Mouse (Mus musculus) urinary bladder, postnatal 10 days (tissue): Measurements from ENCODE around the gene Bend4.

ENCODE experiments used
- DNase-seq: peaks from one replicate; pipeline ENCODE4 v3.0.0; 2022; ENCODE audit warnings: low spot score

Bend4 gene

DNA sequence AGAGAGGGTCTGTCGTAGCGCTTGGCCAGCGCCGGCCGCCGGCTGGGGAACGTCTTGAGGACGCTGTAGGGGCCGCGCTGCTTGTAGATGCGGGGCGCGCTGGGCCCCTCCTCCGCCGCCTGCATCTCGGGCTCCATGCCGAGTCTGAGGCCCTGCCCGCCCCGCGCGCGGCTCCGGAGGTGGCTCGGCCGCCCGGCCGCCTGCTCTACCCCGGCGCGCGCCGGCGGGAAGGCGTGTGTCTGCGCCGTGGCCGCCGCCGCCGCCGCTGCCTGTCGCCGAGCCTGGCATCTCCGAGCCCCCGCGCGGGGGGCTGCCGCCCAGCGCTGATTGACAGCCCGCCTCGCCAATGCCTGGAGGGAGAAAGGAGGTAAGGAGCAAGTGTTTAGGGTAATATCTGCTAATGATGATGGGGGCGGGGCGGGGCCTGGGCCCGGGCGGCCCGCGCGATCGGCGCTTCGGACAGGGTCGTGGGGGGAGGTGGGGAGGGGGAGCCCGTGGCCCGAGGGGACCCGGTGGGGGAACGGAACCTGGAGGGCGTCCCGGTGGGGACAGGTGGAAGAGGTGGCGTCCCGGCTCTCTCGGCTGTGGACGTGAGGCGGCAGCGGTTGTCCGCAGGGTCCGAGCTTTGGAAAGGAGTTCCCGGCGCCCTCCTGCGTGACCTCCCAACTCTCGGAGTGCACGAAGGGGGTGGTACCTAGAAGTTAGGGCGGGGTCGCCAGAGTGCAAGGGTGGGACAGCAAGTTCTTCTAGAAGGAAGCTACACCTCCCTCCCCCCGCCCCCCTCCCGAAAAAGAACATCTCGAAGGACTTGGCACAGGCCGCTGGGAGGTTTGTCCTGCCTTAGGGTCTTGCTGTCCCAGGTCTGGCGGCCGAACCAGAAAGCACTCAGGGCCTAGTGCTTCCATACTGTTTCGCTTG is at the start of gene Bend4:
Gene Bend4, minus strand, starts transcription at position 868 of the 918 bp plus-strand sequence.
- DNase-seq: no peak

DNA sequence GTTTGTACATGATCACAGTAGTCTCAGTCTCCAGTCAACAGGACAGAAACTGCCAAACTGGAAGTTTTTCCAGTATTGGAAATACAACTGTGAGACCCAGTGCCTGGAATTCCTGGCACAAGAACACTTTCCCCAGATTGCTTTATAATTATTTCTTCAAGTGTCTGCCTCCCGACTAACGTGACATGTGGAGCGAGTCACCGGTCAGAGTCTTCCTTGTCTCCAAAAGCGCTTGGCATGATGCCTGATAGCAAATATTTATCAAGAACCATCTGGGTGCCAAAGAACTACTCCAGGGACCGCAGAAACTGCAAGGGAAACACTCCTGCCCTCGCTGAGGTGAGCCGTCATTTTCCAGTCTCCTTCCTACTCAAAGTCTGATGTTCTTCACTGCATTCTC is 45.6 kb upstream of the Bend4 start:
- no peak for DNase-seq

DNA sequence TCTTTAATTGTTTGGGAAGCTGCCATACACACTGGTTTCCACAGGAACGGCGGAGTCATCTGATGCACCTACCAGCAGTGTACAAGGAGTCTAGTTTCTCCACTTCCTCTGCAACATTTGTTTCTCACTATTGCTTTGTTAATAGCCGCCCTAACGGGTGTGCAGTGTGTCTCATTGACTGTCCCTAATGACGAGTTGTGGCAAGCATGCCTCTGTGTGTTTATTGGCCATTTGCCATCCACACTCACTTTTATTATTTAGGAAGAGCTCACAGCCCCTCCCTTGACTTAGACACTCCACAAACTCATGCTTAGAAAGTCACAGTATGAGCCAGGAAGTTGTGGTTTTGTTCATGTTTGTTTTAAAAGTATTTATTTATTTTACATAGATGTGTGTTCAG is 45.0 kb upstream of the Bend4 start:
- DNase-seq: no peak

DNA sequence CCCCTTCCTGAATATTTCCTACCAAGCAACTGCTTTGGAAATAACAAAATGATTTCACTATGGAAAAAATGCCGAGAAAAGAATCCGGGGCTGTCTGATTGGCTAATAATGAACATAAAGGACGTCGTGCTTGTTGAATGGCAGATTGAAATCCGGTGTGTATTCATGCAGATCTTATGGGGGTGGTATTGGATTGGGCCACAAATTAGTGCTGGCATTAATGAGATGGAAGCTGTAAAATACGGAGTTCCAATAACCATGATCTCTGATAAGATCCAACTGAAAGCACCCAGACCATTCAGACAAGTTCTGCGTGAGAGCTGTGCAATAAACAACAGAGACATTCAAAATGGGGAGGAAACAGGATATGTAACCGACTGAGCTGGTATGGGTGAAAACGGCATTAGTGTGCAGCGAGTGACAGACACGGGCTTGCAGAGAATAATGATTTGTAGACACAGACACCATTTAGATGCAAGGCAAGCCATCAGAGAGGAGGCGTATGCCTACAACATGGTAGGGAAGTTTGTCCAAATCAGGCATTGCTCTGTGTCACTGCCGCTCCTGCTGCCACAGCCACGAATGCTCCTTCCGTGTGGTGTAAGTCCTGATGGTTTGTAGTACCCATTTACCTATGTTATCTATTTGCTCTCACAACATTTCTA is 38.9 kb upstream of the Bend4 start:
- no peak for DNase-seq

DNA sequence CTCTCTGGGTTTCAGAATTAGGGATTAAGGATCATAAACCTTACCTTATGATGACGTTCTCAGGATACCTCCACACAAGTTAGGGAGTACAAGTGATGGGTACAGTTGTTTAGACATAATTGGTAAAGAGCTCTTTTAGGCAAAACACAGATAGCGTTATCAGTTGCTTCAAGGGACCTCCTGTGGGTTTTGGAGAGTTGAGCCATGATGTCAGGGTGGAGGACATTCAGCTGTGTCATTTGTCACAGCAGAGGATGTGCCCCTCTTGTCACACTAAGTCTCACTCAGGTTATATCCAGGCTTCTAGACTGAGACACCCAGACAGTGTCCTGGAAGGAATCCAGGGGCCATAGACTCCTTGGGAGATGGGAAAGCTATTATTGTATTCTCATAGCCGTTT is 36.8 kb upstream of the Bend4 start:
- no peak for DNase-seq

DNA sequence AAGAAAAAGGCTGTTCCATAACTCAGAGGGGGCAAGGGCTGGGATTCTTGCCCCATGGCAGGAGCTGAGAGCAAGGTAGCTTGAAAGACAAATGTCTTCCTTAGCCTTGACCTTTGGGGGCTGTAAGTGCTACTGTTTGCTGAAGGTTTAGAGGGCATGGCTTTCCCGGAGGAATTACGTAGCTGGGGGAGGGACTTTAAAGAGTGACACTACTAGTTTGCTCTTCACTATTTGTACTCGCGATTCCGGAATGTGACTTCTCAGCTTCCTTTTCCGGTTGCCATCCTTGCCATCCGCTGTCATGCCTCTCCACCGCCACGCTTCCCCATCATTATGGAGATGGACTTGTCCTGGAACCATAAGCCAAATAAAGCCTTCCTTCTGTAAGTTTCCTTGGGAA is 35.5 kb upstream of the Bend4 start:
- no peak for DNase-seq

DNA sequence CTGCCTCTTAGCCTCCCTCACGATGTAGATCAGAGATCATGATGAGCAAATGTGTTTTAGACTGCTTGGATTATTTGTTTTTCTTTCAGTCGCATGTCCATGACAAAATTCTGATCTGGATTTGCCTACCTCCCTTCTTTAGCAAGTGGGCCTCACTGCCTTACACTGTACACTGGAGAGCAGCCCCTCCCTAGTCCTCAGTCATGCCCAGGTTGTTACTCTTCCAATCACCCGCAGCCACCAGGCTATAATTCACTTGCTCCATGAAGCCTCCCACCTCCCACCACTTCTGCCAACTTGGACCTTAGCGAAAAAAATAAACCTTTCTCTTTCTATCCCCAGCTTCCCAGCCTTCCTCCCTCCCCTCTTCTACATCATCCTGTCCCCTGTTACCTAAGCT is 34.2 kb upstream of the Bend4 start:
- DNase-seq: no peak

DNA sequence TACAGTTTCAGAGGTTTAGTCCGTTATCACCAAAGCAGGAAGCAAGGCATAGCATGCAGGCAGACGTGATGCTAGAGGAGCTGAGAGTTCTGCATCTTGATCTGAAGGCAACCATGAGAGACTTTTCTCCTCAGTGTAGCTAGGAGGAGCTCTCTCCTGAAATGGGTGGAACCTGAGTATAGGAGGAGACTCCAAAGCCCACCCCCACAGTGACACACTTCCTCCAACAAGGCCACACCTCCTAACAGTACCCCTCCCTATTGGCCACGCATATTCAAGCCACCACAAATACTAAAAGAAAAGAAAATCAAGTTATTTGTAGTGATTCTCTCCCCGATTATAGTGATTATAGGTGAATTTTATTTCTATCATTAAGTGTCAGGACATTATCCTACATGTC is 28.7 kb upstream of the Bend4 start:
- no peak for DNase-seq

DNA sequence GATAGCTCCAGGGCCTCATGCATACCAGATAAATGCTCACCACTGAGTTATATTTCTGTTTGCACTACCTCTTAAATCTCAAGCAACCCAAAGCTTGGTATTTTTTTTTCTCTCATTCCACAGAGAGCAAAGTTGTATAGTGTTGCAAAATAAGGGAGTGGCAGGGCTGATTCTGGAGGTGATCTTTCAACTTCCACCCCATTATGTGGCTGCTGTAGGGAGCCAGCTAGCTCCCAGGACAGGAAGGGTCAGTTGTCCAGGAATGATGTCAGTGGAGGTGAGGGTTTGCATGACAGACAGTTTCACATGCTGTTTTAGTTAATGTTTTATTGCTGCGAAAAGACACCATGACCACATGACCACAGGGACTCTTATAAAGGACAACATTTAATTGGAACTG is 26.2 kb upstream of the Bend4 start:
- DNase-seq: no peak

DNA sequence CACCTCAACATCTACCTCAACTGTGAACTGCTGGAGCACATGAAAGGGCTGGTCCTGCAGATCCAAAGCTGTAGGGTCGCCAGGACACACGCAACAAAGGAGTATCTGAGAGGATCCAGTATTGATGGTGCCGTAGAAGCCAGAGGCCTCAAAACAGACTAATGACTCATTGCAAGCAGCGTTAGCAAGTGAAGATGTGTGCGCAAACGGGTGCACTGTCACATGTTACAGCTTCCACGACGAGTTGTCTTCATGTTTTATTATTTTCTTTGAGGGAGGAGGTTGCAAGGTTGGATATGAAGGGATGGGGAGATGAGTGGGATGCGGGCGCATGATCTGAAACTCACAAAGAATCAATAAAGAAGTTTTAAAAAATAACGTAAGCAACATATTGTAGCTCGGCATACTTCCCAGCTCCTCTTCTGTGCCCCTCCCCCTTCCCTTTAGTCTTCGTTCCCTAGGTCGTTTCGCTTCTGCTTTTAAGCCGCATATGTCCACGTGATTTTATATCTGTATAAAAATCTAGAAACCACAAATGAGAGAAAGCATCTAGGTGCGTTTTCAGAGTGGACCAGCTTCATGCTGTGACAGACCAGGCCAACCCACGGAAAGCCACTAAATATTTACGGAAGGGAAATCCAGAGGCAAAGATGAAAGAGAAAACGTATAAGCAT is 22.0 kb upstream of the Bend4 start:
- no peak for DNase-seq

DNA sequence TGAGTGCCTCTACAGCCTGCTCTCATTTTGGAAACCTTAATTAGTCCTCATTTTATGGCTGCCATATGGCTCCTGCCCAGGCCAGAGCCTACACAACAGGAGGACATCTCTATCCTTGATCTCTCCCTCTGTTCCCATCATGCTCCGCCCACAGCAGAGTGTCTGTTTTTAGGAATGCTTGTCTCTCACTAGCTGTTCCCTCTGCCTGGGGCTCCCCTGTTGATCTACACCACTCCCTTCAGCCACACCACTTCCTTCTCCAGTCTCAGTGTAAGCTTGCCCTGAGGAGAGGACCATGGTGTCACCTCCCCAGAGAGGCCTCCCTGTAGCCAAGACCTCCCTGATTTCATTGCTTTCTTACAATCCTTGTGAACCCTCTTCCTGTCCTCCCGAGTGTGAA is 18.4 kb upstream of the Bend4 start:
- no peak for DNase-seq

DNA sequence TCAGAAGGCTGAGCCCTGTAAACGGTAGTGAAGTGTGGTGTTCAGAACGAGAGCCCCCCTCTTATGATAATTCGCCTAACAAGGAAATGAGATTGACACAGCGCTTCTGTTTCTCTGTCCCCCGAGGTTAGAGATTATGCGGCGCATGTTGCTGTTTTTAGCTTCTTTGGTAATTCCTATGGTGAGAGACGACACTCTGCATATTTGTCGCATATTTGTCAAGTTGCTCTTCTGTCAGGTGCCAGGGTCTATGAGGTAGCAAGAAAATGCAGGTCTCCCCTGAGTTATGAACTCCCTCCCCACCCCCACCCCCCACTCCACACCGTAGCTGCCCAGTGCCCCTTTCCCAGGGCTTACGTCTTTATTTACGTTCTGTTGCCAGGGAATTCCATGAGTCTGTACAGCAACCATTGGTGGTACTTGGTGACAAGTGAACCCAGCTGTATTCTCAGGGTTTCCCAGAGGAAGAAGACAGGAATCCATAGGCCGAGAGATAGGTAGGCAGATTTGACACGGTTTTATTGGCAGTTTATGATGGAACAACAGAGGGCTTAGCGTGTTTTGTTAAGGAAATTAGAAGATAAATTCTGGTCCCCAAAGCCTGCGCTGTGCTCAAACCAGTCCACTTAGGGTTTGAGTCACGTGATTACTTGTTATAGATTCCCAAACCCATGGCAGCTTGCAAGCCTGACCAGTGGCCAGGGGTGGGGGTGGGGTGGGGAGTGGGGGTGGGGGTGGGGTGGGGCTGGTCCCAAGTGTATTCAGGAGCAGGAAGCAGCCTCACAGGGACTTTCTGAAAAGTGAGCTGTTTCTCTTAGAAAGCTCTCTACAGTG is 16.3 kb upstream of the Bend4 start:
- DNase-seq: no peak

DNA sequence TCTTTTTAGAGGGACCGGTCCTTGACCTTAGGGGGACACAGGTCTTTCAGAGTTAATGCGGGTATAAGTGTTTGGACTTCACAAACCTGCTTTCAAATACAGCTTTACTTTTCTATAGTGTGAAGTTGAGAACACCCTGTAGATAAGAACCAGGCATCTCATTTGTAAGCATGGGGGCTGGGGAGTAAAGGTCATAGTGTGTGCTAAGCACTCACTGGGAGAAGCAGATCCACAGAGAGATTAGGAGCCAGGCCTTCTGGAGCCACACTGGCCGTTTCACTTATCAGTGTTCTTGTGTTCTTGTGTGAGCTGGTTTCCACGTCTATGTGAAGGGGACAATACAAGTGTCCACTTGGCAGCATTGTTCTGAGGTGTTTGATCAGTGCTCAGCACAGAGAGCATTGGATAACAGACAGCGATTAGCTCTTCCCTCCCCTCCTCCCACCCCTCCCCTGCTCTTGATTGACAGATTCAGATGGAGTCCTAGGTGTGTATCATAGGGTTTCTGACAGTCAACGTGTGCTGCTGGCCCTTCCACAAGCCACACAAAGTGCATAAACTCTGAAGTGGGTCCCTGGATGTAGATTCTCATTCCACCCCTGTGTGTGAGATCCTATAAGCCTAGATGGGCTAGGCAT is 14.8 kb upstream of the Bend4 start:
- no peak for DNase-seq

DNA sequence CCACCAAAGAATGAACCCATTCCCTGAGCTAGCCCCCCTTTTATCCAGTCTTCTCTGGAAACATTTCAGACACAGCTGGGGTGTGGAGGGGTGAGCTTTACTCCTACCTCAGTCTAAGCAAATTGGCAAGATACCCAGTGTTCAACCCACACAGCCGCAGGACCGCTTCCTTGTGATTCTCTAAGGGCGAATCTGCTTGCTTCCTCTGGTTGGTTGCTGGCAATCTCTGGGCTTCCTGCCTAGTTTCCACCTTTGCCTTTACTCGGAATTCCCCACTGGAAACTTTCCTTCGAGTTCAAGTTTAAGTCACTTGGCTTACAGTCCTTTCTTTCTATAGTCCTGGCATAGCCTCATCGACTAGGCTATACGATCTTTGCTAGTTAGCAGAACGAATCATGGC is 12.5 kb upstream of the Bend4 start:
- no peak for DNase-seq

DNA sequence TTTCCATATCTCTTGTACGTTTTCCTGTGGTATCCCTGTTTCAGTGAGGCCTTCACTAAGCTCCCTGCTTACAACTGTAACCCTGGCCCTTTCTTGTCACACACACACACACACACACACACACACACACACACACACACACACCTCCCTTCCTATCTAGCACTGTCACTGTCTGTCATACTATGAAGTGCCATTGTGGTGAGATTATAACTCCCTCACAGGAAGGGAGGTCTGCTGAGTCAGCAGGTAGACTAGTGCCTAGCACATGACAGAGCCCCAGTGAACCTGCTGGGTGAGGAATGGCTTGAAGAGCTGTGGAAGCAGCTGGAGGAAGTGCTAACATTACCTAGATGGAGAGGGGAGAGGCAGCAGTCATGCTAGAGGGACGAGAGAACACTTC is 9.3 kb upstream of the Bend4 start:
- DNase-seq: no peak

DNA sequence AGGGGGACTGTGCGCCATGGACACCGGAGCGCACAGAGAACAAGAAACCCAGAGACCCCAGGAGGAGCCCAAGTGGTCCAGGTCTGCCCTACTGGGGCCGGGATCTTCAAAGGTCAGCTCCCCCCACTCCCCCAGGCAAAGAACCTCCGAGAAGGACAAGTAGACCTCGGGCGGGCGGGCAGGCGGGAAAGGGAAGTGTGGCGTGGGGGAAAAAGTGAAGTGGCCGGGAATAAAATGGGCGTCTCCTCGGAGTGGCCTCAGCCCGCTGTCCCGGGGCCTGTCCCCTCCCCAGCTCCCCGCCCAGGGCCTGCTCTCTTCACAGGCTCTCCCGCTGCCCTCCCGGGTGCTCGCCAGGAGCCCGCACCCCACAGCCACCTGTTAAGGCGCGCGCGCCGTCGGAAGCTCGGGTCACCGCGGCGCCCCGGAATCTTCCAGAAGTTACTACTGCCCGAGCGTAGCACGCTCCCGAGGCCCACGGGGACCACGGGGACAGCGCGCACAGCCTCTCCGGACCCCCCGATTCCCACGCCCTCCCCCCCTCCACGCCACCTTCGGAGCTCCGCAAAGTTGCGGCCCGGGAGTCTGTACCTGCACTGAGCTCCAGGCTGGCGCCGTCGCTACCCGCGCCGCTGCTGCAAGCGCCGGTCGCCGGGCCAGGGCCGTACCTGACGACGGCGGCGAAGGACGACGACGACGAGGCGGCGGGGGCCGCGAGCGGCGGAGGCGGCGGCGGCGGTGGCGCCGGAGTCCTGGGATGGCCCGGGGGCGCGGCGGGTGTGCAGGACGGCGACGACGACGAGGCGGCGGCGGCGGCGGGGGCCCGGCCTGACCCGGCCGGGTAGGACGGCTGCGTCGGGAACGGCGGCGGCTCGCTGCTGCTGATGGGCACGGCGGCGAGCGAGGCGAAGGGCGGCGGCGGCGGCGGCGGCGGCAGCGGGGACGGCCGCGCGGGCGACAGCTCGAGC is 1.4 kb downstream of the Bend4 start:
- no peak for DNase-seq

DNA sequence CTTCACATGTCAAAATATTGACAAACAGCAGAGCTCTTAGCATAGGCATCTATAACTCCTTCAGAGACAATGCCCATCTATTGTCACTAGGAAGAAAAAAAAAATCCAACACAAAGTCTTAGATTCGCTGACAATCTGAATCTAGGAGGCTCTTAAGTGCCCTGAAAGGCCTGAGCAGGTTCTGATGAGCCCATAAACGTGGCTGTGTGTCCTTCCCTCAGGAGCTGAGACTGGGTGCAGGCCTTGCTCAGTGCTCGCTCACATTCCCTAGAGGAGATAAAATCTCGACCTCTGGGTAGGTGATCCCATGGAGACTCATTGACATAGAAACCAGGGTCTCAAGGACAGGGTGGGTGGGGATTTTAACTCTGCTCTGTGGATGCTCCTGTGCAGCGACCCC is 2.1 kb downstream of the Bend4 start:
- no peak for DNase-seq

DNA sequence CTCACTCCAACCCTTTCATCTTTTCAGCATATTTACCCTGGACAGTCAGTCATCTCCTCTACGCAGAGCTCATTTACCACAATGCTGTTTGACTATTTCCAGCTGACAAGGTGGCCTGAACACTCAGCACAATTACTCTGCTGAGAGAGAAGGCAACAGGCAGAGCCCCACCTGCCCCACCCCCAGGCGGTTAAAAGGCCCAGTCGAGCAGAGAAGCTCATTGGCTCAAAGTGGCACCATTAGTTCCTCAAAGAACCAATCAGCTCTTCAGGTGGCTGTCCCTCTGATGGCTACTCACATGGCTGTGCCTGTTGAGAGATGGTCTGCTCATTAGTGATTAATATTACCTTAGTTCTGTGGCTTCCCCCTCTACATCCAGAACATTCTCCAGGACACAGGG is 3.5 kb downstream of the Bend4 start:
- no peak for DNase-seq

DNA sequence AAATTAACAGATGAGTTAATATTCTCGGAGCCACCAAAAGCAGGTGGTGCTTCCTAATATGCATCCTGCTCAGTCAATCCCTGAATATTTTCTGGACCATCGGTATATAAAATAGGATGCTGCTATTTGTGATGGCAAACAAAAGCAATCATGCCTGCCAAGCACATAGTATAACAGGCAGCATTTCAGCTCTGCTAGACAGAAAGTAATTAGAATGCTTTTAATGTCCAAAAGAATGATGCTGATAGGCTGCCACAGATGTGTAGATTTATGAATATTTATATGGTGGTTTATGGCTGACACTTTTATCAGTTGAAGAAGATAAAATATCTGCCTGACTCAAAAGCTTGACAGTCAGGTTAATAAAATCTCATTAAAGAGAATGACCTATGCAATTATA is 4.1 kb downstream of the Bend4 start:
- DNase-seq: no peak

DNA sequence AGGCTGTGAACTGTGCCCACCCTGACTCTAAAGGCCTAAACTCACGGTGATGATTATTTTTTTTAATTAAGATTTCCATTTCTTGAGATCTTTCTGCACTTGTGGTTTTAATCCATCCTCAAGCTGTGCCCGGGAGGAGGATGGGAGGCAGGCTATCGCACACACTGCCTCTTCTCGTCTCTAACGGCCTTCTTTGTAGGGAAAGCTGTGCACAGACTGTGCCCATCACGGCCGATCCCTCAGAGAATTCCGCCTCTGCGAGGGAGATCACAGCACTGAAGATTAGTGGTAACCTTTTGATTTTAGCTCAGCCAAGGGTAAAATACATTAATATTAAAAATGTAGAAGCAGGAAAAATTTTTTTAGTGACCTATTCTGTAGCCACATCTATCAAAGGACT is 4.8 kb downstream of the Bend4 start:
- DNase-seq: no peak

DNA sequence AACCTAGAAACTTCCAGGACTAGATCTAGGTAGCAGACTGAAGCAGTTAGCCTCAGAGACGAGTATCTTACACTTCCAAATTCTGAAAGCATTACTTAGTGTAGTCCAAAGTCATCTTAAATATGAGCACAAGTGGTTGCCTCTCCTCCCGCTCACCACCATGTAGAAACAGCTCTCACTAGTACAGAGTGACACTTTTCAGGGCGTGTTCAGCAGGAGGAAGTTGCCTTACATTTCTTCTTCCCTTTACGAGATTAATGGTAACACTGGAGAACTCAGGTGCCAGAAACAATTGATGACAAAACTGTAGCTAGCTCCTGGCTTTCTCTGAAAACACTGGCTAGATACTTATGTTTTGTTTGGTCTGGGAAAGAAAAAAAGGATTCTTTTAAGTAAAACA is 8.7 kb downstream of the Bend4 start:
- DNase-seq: no peak
